Mouse (Mus musculus) left cerebral cortex, adult 18-20 months (tissue): Measurements from ENCODE around the gene Prpf38b. TPM values are rescaled to one million over a fixed set of nuclear protein-coding genes. Genes with fewer than 3 reads are reported as not detected.
"Not testable (repeated sequence)": the region's sequence is repeated elsewhere in the genome, so short reads cannot be mapped to it uniquely, and the experiment has no call there.

Experiments used
- DNase-seq, 2 experiments: peaks; one replicate each; pipeline ENCODE4 v3.0.0; 2021 to 2022; ENCODE audit warnings: low spot score in 2 of 2, mixed read lengths in 1 of 2
- total RNA-seq, 2 experiments: library from RNA; stranded (reverse); gene quantifications; 2 replicates each; pipeline ENCODE4 v1.2.3; 2021

Gene Prpf38b
- total RNA-seq, 2 experiments from 2014 or later, result 40.2 to 43.5 TPM

DNA sequence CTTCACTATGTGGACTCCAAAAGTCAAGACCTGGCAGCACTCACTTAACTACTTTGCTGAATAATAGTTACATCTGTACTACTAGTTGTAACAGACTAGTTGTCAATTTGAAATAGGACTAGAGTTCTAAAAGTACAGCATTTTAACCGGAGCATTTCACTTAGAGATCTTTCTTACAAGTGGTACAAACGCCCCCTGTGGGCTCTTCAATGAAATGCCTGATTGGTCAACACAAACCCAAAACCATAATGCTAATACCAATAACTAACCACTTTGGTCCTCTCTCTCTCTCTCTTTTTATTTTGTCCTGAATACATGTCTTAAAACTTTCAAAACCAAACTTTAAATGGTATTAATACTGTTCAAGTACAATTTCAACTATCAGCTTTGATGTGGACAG, 9.5 kb downstream of the Prpf38b start:
- DNase-seq, result no peak

DNA sequence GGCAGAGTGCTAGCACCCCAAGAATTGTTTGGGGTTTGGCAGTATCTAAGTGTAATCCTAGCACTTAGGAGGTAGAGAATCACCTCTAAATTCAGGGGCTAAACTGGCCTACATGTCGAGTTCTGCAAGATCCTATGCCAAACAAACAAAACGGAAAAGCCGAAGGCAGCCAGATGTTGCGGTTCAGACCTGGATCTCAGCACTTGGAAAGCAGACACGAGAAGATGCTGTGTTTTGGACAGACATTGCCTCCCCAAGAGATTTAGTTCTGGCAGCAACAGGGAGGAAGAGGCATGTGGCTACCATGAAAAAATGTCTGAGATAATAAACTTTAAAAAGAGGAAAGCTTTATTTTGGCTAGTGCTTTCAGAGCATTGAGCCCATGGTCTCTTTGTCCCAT, 10.8 kb downstream of the Prpf38b start:
- no peak for DNase-seq

DNA sequence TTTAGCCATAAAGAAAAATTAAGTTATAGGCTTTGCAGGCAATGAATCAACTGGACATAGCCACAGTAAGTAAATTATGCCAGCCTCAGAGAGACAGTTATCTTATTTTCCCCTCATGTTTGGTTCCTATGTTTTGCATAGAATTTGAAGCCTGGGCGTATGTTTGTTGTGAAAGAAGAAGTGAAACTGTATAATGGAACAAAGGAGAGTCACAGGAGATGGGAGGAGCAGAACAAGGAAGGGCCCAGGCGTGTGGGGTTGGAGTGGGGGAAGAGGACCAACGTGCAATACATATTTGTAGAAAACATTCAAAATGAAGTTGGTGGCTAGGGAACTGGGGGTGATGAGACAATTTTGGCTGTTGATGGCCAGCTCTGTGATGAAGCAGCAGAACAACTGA, 11.4 kb downstream of the Prpf38b start:
- no peak for DNase-seq

DNA sequence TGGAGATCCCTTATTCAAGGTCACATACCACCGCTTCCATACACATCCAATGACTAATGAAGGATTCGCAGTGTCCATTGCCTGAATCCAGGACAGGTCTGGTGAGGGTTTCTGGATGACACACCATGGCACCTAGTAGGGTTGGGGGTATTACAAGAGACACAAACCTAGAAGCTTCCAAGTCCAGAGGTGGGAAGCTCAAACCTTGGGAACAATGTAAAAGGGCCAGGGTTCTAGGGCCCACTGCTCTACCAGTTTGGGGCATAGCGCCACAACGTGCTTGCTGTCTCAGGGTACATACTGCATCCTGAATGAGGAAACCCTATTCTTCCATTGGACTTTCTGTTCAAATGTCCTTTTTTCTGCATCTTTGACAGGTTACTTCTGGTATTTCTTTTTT, 12.9 kb downstream of the Prpf38b start:
- no peak for DNase-seq

DNA sequence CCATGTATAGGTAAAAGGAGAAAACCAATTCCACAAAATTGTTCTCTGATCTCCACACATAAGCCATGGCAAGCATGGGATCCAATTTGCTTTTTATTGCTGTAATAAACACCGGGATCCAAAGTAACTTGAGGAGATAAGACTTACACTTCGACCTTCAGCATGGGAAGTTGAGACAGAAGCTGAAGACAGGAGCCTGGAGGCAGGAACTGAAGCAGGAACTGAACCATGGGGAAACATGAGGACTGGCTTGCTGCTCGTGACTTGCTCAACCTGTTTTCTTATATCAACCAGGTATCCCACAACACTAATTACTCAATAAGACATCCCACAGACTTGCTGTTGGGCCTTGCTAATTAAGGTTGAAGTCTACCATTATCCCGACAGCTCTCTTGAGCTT, 18.6 kb downstream of the Prpf38b start:
- no peak for DNase-seq

DNA sequence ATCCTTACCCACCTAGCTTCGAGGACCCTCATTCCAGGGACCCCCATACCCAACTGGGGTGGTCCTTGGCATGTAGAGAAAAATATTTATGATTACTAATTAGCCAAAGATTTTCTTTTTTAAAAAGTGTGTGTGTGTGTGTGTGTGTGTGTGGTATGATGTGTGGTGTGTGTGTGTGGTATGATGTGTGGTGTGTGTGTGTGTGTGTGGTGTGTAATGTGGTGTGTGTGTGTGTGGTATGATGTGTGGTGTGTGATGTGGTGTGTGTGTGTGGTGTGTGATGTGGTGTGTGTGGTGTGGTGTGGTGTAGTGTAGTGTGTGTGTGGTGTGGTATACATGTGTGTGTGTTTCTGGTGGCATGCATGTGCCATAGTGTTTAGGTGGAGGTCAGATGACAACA, 19.4 kb downstream of the Prpf38b start:
- no peak for DNase-seq

DNA sequence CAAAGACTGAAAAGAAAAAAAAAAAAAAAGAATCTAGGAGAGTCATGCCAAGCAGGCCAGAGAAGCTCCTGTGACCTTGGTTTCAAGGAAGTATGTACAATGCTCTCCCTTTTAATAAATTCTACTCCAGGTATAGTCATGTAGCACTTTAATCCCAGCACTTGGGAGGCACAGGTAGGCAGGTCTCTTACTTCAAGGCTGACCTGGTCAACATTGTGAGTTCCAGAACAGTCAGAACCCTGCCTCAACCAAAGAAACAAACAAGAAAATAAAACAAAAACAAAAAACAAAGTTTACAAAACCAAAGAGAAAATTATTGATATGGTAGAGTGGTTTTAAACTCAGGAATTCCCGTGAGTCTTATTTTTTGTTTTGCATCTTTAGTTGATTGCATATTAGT, 21.6 kb downstream of the Prpf38b start, which contains the start of gene Fndc7:
Gene Fndc7 (minus strand): TSS at position 101 of the 400 bp plus-strand sequence.
- DNase-seq, result no peak

DNA sequence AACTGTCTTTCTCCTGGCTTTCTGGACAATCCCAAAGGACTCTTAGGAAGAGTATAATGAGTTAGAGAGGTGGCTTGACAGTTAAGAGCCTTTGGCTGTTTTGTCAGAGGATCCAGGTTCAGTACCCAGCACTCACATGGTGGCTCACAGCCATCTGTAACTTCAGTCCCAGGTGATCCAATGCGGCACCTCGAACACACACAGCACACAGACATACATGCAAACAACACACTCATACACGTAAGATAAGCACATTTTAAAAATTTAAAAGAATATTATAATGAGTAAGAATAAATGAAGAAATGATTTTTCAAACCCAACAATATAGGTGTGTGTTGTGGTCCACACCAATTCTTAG, 23.9 kb downstream of the Prpf38b start:
- no peak for DNase-seq

DNA sequence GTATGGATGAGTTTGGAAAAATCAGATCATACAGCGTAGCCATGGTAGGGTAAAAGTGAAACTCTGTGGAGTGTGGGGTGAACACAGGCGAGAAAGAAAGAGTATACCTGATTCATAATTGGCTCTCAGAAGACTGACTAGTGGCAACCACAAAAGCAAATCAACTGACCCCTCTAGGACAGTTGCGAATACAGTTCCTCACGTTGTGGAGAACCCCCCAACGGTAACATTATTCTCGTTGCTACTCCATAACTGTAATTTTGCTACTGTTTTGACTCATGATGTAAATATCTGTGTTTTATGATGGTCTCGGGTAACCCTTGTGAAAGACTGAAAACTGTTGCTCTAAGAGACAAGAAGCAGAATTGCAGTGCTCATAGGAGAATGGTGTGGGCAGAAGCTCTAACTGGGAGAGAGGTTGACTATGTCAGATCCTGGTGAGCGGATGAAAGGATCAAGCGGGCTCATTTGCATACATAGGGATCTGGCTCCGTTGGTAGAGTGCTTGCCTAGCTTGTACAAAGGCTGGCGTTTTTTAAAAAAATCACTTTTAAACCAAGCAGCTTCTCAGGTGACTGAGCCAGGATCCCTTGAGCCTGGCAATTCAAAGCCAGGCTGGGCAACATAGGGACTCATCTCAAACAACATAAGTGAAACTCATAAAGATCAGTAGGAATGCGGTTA, 24.5 kb downstream of the Prpf38b start:
- no peak for DNase-seq

DNA sequence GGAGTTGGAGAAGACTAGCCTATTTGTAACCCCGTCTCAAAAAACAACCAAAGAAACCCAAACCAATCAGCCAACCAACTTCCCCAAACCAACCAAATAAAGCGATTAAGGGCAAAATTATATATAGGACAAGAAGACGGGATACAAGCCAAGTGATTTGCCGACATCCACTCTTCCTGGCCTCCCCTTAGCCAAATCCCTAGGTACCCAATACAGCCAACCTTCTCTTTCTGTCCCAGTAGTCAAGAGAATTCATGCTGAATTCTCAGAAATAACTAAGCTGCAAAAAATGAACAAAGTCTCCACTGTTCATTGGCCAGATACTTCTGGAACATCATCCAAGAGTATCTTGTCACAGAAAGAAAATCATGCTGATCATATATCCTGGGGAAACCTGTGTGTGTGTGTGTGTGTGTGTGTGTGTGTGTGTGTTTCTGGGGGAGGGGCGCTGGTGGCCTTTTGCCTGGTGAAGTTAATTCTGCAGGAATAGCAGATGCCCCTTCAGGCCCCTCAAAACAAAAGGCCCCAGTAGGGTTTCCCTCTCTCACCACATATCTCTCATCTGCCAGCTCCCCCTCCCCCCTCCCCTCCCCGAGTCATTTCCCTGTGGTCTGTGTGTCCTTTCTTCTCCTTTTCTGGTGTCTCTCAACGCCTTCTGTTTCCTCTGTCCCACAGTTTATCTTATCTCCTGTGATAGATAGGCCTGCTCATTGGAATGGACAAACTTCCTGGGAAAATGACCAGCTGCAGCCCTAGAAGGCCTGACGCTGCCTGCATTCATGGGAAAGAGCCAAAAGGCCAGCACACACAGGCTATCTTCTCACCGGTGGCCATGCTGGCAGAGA, 25.6 kb downstream of the Prpf38b start:
- no peak for DNase-seq

DNA sequence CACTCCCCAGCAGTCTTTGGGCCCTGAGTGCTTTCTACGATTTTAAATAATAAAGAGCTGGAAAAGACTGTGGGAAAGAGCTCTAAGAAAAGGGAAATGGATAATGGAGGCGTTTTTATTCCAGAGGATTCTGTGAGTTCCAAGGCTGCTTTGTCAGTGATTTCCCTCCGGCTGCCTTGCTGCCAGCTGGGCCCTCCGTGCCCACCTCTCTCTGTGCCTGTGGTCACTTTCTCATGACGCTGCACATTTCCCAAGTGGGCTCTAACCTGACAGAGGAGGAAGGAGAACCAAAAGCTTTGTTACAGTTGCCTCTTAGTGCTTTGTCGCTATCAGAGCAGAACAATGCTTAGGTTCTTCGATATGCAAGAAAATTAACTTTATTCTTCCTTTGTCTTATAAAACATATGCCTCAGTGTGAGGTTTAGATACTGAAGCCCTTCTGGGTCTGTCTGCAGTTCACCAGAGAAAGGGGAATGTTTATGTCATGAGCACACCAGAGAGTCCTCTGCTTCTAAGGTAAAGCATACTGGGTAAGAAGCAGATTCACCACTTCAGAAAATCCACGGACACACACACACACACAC, 26.7 kb downstream of the Prpf38b start:
- DNase-seq, result no peak

DNA sequence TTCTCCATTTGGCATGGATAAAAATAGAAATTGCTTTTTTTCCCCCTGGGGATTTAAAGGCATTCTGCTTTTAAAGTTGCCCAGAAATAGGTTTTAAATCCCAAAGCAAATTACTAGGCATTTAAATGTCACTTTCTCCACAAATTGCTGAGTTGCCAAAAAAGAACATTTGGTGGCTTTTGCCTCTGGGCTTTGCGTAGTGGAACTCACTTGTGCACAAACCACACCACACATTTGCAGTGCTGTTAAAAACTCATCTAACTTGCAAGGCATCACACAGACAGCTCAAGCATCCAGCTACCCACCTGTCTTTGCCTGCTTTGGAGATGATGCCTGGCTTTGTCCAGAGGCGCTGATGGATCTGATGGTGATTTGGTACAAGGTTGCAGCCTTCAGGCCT, 28.5 kb downstream of the Prpf38b start:
- no peak for DNase-seq

DNA sequence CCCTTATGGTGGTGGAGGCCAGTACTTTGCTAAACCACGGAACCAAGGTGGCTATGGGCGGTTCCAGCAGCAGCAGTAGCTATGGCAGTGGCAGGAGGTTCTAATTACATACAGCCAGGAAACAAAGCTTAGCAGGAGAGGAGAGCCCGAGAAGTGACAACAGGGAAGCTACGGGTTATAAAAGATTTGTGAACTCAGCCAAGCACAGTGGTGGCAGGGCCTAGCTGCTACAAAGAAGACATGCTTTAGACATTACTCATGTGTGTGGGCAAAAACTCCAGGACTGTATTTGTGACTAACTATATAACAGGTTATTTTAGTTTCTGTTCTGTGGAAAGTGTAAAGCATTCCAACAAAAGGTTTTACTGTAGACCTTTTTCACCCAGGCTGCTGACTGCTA, 29.7 kb downstream of the Prpf38b start:
- DNase-seq, result not testable (repeated sequence)

DNA sequence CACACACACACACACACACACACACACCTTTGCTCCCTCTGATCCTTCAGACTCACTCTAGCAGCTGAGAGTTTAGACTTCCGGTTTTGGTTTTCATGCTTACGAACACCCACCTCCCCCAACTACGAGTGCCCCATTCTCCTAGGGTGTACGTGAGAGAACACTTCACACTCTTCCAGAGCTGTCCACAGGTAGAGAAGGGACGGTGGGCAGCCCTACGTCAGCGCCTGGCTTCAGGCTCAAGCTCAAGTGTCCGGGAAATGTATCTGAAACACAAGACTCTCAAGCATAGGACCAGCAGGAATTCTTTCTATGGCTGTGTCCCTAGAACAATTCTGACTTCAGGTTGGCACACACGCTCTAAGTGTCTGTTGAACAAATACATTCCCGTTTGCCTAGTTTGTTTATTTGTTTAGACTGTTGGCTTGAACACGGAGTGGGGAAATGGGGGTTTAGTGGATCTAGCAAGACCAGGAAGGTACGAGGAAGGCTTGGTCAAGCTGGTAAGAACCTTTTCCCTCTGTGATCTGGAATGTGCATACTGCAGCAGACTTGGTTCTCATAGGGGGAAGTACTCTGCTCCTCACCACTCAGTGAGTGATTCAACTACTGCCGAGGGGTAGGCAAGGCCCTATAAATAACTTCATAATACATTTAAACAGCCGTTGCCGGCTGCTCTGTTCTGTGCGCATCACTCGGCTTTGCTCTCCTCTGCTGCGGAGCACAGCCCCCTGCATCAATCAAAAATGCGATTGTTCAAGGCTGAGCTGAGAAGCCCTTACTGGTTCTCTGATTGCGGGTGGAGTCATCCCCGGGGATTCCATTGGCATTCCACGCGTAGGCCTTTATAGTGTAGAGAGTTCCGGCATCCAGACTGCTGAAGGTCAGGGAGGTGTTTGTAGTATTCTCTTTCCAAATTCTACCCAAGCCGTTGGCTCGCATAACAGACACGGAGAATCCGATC, 30.7 kb downstream of the Prpf38b start:
- DNase-seq, result peak; percentile 12 to 18

DNA sequence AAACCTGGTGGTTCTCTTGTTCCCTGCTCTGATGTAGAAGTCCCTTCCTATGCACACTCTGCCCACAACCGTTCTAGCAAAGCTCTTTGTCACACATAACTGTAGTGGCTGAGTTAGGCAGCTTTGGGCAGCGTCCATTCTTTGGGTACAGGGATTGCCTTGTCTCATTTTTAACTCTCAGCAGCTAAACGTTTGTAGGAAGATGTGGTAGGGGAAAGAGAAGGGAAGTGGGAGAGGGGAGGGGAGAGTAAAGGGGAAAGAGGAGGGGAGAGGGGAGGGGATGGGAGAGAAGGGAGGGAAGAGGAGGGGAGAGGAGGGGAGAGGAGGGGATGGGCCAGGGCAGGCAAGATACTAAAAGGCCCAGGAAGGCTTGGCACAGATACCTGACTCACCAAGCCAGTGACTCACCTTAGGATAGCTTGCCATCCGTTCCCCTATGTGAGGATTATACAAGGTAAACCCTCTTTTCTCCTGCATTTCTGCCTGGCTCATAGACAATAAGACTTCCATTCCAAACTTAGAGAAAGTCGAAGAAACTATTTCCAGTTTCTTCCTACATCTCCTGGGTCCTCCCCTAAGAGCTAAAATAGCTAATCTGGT, 31.6 kb downstream of the Prpf38b start:
- DNase-seq, result no peak

DNA sequence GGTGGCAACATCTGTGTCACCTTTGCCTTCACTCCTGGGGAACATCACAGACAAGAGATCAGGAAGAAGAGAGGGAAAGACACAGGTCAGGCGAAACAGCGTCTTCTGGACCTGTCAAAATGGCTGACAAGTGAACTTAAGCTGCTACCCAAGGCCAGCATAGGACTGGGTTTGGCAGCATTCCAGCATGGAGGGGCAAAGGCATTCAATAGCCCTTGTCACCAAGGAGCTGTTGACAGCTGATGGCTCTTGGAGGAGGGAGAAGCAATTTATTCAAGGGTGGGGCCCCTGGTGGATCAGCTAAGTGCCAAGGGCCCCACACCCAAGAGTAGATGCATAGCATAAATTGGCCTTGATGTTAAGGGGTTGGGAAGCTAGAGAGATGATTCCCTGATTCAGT, 32.4 kb downstream of the Prpf38b start:
- no peak for DNase-seq

DNA sequence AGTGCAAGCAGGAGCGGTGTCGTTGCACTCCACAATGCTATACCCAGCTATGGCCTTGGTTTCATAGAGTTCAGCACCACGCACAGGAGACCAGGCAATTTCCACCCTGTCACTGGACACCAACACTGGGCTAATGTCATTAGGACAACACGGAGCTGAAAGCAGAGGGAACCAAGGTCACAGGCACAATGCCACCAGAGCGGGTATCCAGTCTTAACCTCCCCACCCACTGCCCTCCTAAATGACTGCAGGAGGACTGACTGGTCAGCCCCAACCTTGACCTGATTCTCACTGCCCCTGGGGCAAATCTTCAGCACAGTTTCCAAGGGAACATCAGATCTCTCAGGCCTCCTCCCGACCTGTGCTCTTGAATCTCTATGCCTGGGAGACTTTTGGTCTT, 40.9 kb downstream of the Prpf38b start:
- DNase-seq, result no peak

DNA sequence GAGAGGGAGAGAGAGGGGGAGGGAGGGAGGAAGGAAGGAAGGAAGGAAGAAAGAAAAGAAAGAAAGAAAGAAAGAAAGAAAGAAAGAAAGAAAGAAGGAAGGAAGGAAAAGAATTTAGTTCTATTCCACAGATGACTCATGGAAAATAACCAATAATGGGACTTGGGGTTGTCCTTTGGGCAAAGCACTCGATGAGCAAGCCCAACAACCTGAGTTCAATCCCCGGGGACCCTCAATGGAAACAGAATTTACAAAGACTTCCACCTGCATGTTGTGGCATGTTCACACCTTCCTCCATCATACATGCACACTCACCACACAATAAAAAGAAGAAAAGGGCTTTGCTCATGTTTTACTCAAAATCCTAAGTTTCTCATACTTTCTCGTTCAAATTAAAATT, 44.1 kb downstream of the Prpf38b start:
- no peak for DNase-seq

DNA sequence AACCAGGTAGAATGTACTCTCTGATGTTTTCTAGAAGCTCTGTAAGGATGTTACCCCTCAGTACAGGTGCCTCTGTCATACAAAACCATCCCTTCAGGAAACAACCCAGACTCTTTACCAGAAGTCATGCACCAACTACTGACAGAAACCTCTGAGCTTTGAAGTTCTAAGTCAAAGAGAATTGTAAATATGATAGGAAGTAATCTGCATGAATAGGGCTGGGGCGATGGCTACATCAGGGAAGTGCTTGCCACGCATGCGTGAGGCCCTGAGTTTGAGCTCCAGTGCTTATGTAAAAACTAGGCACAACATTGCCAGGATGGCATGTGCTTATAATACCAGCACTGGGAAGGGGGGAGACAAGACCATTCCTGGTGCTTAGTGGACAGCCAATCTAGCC, 45.9 kb downstream of the Prpf38b start:
- DNase-seq, result no peak

DNA sequence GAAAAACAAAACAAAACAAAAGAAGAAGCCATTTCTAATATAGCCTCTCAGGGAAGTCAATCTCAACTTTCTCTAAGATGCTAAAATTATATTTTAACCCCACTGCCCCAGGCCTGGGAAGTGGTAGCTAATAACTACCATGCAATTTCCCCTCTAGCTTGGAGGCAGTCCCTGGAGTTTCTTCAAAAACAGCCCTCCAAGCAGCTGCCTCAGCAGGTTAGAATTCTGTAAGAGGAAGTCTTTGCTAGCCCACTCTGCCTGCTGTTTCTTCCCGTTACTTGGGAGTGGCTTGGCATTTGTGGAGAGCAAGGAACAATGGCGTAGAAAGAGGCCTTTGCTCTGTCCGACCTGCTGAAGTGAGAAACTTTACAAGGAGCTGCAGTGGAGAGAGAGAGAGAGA, 46.4 kb downstream of the Prpf38b start:
- DNase-seq, result no peak

DNA sequence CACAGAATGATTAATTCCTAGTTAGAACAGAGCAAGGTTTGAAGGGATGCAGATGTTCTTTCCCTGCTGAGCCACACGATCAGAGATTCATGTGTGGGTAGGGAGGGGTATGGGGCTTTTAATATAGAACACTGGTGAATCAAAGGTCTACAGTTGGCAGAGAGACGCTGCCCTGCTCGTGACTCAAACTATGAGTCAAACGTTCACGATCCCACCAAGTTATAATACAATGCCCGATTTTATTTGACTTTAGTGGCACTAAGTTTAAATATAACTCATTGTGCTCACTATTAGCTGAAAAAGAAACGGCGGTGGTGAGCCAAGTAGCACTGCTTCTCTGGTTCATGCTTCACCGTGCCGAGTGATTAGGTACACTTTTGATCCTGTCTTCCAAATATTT, 48.4 kb downstream of the Prpf38b start:
- DNase-seq, result no peak
